8 mouse cellular contexts compared by ENCODE assay signal in genomic region chr6:113047016-113047746, GRCm38 (mm10). TPM values are rescaled to one million over a fixed set of nuclear protein-coding genes. Genes with fewer than 3 reads are reported as not detected.
A peak's percentile ranks its signal among the peaks of the same experiment; 100 is the strongest.
DNase-seq lines count a peak whose midpoint lies in the region; ATAC-seq and TF ChIP-seq lines count a peak whose summit lies in the region.

No protein-coding gene starts in this region.

- H3K4me3 ChIP-seq in erythroblast, embryonic 14.5 days (replicated peaks): peak overlapping the region; percentile 70
- peak overlapping the region; percentile 70 for H3K4me3 ChIP-seq in forebrain, embryonic 12.5 days (replicated peaks)
- H3K4me3 ChIP-seq in liver, adult 2 months (ENCODE audit: insufficient read depth, low read depth, low read length): peak overlapping the region; percentile 77
- H3K4me3 ChIP-seq in stomach, embryonic 14.5 days (ENCODE audit: low read depth, low read length): peak overlapping the region; percentile 76

- no peak for TF ChIP-seq POLR2A in liver, adult 2 months (IDR thresholded peaks at IDR 0.05; ENCODE audit: extremely low read depth, insufficient read depth, low read length)

- no peaks in the 10 kb centered on the region; the same call in 1 of the 2 replicates for H3K79me2 ChIP-seq in liver, adult 2 months (ENCODE audit: control insufficient read depth, insufficient read depth, low read length)

- ATAC-seq in erythroblast, adult 5-6 weeks (replicated peaks; ENCODE audit: low FRiP score, poor library complexity, severe bottlenecking): no peak
- ATAC-seq in forebrain, embryonic 12.5 days (ENCODE audit: low FRiP score): no peak
- no peak for ATAC-seq in stomach, embryonic 14.5 days (ENCODE audit: insufficient number of reproducible peaks, insufficient read depth, low FRiP score, low read depth)

- H3K9me3 ChIP-seq in erythroblast, embryonic 14.5 days (ENCODE audit: control insufficient read depth, low read length): no peaks in the 10 kb centered on the region
- H3K9me3 ChIP-seq in forebrain, embryonic 12.5 days: no peaks in the 10 kb centered on the region
- H3K9me3 ChIP-seq in stomach, embryonic 14.5 days (ENCODE audit: control insufficient read depth, low read depth, low read length): no peaks in the 10 kb centered on the region

- peak; percentile 65 for DNase-seq in CD4-positive, CD25-positive, alpha-beta regulatory T cell, adult 2 months (ENCODE audit: low read depth, low spot score)
- no peak for DNase-seq in liver, adult 2 months (ENCODE audit: extremely low read depth, low read depth, low spot score)
- no peak for DNase-seq in left cerebral cortex, adult 18-20 months (ENCODE audit: low spot score in 2 of 2)
- no peak for DNase-seq in kidney, postnatal 25 days

- H3K9ac ChIP-seq in forebrain, embryonic 12.5 days: peak overlapping the region; percentile 87
- peak overlapping the region; percentile 62 for H3K9ac ChIP-seq in liver, adult 2 months (ENCODE audit: low read depth, low read length)
- no peak overlapping the region for H3K9ac ChIP-seq in stomach, embryonic 14.5 days (replicated peaks; ENCODE audit: low read depth, low read length)

- peaks cover 35% of the 10 kb centered on the region for H3K36me3 ChIP-seq in erythroblast, embryonic 14.5 days (ENCODE audit: control insufficient read depth)
- peaks cover 19% of the 10 kb centered on the region for H3K36me3 ChIP-seq in forebrain, embryonic 12.5 days (replicated peaks)
- H3K36me3 ChIP-seq in liver, adult 2 months (ENCODE audit: control insufficient read depth, insufficient read depth, low read length): peaks cover 14% of the 10 kb centered on the region
- peaks cover 20% of the 10 kb centered on the region for H3K36me3 ChIP-seq in stomach, embryonic 14.5 days (ENCODE audit: control insufficient read depth, insufficient read depth, low read length)

- peaks cover 59% of the 10 kb centered on the region for H3K4me1 ChIP-seq in erythroblast, embryonic 14.5 days (ENCODE audit: control insufficient read depth)
- peaks cover 27% of the 10 kb centered on the region for H3K4me1 ChIP-seq in forebrain, embryonic 12.5 days
- H3K4me1 ChIP-seq in liver, adult 2 months (ENCODE audit: control insufficient read depth, insufficient read depth, low read length): peaks cover 6% of the 10 kb centered on the region
- peaks cover 10% of the 10 kb centered on the region; the same call in 1 of the 2 replicates for H3K4me1 ChIP-seq in stomach, embryonic 14.5 days (ENCODE audit: control insufficient read depth, insufficient read depth, low read length)

- H3K27ac ChIP-seq in forebrain, embryonic 12.5 days: no peak overlapping the region
- peak overlapping the region; percentile 50 for H3K27ac ChIP-seq in liver, adult 2 months (replicated peaks; ENCODE audit: insufficient read depth, low read depth, low read length)
- peak overlapping the region; percentile 89; the same call in 1 of the 2 replicates for H3K27ac ChIP-seq in stomach, embryonic 14.5 days (ENCODE audit: low read length)

- TF ChIP-seq CTCF in liver, adult 2 months (IDR thresholded peaks at IDR 0.05; ENCODE audit: low read depth, low read length): no peak

- 71% methylated on average over 15 of the region's 15 CpGs for WGBS in forebrain, embryonic 12.5 days
- WGBS in liver, adult 2 months: 32% methylated on average over 15 of the region's 15 CpGs
- 55% methylated on average over 15 of the region's 15 CpGs for WGBS in stomach, embryonic 14.5 days

- H3K27me3 ChIP-seq in erythroblast, embryonic 14.5 days (ENCODE audit: control insufficient read depth): no peaks in the 10 kb centered on the region
- H3K27me3 ChIP-seq in forebrain, embryonic 12.5 days: no peaks in the 10 kb centered on the region
- H3K27me3 ChIP-seq in liver, adult 2 months (ENCODE audit: control insufficient read depth, insufficient read depth, low read length): no peaks in the 10 kb centered on the region
- no peaks in the 10 kb centered on the region for H3K27me3 ChIP-seq in stomach, embryonic 14.5 days (ENCODE audit: control insufficient read depth, insufficient read depth, low read length)

- H3K4me2 ChIP-seq in forebrain, embryonic 12.5 days: peak overlapping the region; percentile 95
- H3K4me2 ChIP-seq in stomach, embryonic 14.5 days (replicated peaks; ENCODE audit: low read depth, low read length): peak overlapping the region; percentile 85

RNA-seq across cellular contexts. Expression of gene Thumpd3, which starts 1.2 kb away (rescaled TPM):
- 0.25 and 0.34 TPM in 2 replicates for polyA plus RNA-seq in erythroblast, embryonic 14.5 days (2012)
- total RNA-seq in erythroblast, adult 5-6 weeks (2015; ENCODE audit: low replicate concordance): 18.0 and 27.7 TPM in 2 replicates
- total RNA-seq in erythroblast, adult 5-6 weeks (2017; ENCODE audit: low replicate concordance): 16.3 and 19.6 TPM in 2 replicates
- polyA plus RNA-seq in forebrain, embryonic 12.5 days (2016; fragmentation: Nextera tagmentation; extraction: Ambion mirVana): 66.5 and 68.4 TPM in 2 replicates
- 20.1 and 21.8 TPM in 2 replicates for total RNA-seq in liver, adult 2 months (2014; rRNA removed)
- 5.3 and 6.3 TPM in 2 replicates for polyA plus RNA-seq in liver, adult 2 months (2012; rRNA removed)
- 42.6 and 47.0 TPM in 2 replicates for polyA plus RNA-seq in stomach, embryonic 14.5 days (2014; fragmentation: Nextera tagmentation; extraction: Ambion mirVana)
- total RNA-seq in left cerebral cortex, adult 18-20 months (2021): 10 to 100 TPM; 22.9 to 30.1 TPM

RNA-seq across cellular contexts. Expression of gene Setd5, which starts 30.0 kb away (rescaled TPM):
- 0.69 and 1.3 TPM in 2 replicates for polyA plus RNA-seq in erythroblast, embryonic 14.5 days (2012)
- 34.4 and 36.6 TPM in 2 replicates for total RNA-seq in erythroblast, adult 5-6 weeks (2015; ENCODE audit: low replicate concordance)
- 29.4 TPM in 2 replicates for total RNA-seq in erythroblast, adult 5-6 weeks (2017; ENCODE audit: low replicate concordance)
- polyA plus RNA-seq in forebrain, embryonic 12.5 days (2016; fragmentation: Nextera tagmentation; extraction: Ambion mirVana): 63.9 and 64.1 TPM in 2 replicates
- 28.1 and 35.4 TPM in 2 replicates for total RNA-seq in liver, adult 2 months (2014; rRNA removed)
- polyA plus RNA-seq in liver, adult 2 months (2012; rRNA removed): 8.8 and 11.8 TPM in 2 replicates
- polyA plus RNA-seq in stomach, embryonic 14.5 days (2014; fragmentation: Nextera tagmentation; extraction: Ambion mirVana): 114 and 123 TPM in 2 replicates
- 100 to 1,000 TPM in 1 of 2 experiments, 10 to 100 TPM in 1; 97.1 to 102 TPM for total RNA-seq in left cerebral cortex, adult 18-20 months (2021)
